Mouse (Mus musculus) MEL (cell line): ENCODE measurements at regions not wholly inside any gene's neighbourhood (a gene's known extent, or its start where the extent isn't known, plus 50 kb on each side); places are given as distances from the start of the nearest gene placed in this dataset.

Experiments
- CHD1 ChIP-seq: IDR thresholded peaks from 2 replicates; pipeline ENCODE4 v1.6.1; 2012; ENCODE audit warnings: low read depth, mild to moderate bottlenecking, inconsistent platforms, low read length, improper control_type of control experiment
- CTCF ChIP-seq, 3 experiments: IDR thresholded peaks in 2 of 3; conservative IDR thresholded peaks in 1 of 3; 2 replicates each; pipeline ENCODE4 v1.5.1; 2011 to 2012; ENCODE audit warnings: low read length in 3 of 3, low read depth in 2 of 3, mild to moderate bottlenecking in 2 of 3, improper control_type of control experiment in 1 of 3, inconsistent platforms in 1 of 3, mixed read lengths in 1 of 3, moderate library complexity in 1 of 3; ENCODE audit not compliant: control insufficient read depth in 1 of 3, insufficient read depth in 1 of 3, poor library complexity in 1 of 3, severe bottlenecking in 1 of 3
- EP300 ChIP-seq, 2 experiments: IDR thresholded peaks; 2 replicates each; pipeline ENCODE4 v1.6.1; 2011; ENCODE audit warnings: improper control_type of control experiment in 2 of 2, low read length in 2 of 2, low read depth in 1 of 2, mild to moderate bottlenecking in 1 of 2
- GABPA ChIP-seq: IDR thresholded peaks from 2 replicates; pipeline ENCODE4 v1.6.1; 2012; ENCODE audit warnings: low read depth, mild to moderate bottlenecking, inconsistent platforms, low read length, improper control_type of control experiment, moderate library complexity
- KAT2A ChIP-seq: conservative IDR thresholded peaks from 2 replicates; pipeline ENCODE4 v1.6.1; 2012; ENCODE audit warnings: low read depth, low read length, improper control_type of control experiment, inconsistent platforms
- MAFK ChIP-seq: IDR thresholded peaks from 2 replicates; pipeline ENCODE4 v1.6.1; 2011; ENCODE audit warnings: low read depth, mild to moderate bottlenecking, low read length, improper control_type of control experiment, borderline replicate concordance
- MAZ ChIP-seq: IDR thresholded peaks from 2 replicates; pipeline ENCODE4 v1.6.1; 2012; ENCODE audit warnings: low read depth, mild to moderate bottlenecking, inconsistent platforms, low read length, improper control_type of control experiment
- POLR2A ChIP-seq, 2 experiments: IDR thresholded peaks; 2 replicates each; pipeline ENCODE4 v1.6.1; 2011 to 2012; ENCODE audit warnings: low read length in 2 of 2, mild to moderate bottlenecking in 2 of 2, control low read depth in 1 of 2, improper control_type of control experiment in 1 of 2, low read depth in 1 of 2, moderate library complexity in 1 of 2; ENCODE audit not compliant: control insufficient read depth in 1 of 2, insufficient read depth in 1 of 2, poor library complexity in 1 of 2
- RCOR1 ChIP-seq: IDR thresholded peaks from 2 replicates; pipeline ENCODE4 v1.6.1; 2012; ENCODE audit warnings: low read depth, mild to moderate bottlenecking, inconsistent platforms, low read length, improper control_type of control experiment
- ZNF384 ChIP-seq: IDR thresholded peaks from 2 replicates; pipeline ENCODE4 v1.6.1; 2012; ENCODE audit warnings: low read depth, mild to moderate bottlenecking, inconsistent platforms, low read length, improper control_type of control experiment

DNA sequence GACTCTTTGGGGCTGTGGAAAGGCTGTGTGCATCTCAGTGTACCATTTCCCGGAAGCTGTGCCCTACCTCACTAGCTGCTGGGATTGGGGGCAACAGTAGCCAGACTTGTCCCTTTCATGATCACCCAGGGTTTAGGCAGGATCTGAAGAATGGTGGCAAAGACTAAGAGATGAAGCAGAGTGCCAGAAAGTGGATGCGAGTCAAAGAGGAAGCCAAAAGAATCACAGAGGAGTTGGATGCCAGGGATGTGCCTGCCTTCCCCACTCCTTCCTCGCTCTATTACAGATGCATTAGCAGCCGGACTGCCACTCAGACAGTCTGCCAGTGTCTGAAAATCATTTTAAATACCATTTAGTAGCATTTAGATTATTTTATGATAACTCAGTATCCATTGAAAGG, 271.5 kb upstream of the Slc24a2 start:
- TF ChIP-seq RCOR1 (no peak), EP300 (IDR thresholded peaks at IDR 0.05; ENCODE audit: low read depth in 1 of 2, low read length in 2 of 2) (no peak), POLR2A (IDR thresholded peaks at IDR 0.05; ENCODE audit: control insufficient read depth in 1 of 2, insufficient read depth in 1 of 2, low read depth in 1 of 2, low read length in 2 of 2, poor library complexity in 1 of 2) (no peak), MAZ (no peak), CTCF (IDR thresholded peaks at IDR 0.05 in 2 of 3, conservative IDR thresholded peaks at IDR 0.05 in 1 of 3; ENCODE audit: control insufficient read depth in 1 of 3, insufficient read depth in 1 of 3, low read depth in 2 of 3, low read length in 3 of 3, poor library complexity in 1 of 3, severe bottlenecking in 1 of 3) (no peak), KAT2A (no peak), ZNF384 (no peak), MAFK (no peak), CHD1 (no peak), GABPA (no peak)
